Mouse (Mus musculus) bone marrow, adult 2 months (tissue): ENCODE results near the gene Ager.

ENCODE experiments used
- CTCF ChIP-seq: fragments of 200-500 bp; IDR thresholded peaks from 2 replicates; pipeline ENCODE4 v1.5.1; 2011; ENCODE audit warnings: low read length, control low read depth; ENCODE audit not compliant: control insufficient read depth, insufficient read depth
- POLR2A ChIP-seq: fragments of 200-500 bp; IDR thresholded peaks from 2 replicates; pipeline ENCODE4 v1.6.1; 2011; ENCODE audit warnings: low read depth, mild to moderate bottlenecking, control low read depth, low read length, borderline replicate concordance; ENCODE audit not compliant: control insufficient read depth

DNA sequence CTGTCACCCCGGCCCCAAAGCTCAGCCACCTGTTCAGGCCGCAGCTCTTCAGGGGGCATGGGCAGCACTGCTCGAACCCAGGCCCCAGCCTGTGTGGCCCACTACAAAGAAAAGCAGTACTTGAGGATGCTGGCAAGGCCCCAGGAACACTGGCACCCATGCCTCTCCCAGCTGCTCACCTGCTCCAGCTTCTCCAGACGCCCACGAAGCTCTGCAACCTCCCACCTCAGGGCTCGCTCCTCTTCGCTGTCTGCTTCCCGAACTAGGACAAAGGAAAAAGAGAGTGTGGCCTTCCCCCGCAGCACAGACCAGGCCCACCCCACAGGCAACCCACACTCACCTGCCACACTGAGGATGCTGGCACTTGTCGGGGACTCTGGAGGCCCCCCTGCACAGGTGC, 16.2 kb downstream of the Ager start:
- TF ChIP-seq POLR2A (no peak), CTCF (no peak)
